Mouse (Mus musculus) neural tube, embryonic 12.5 days (tissue): Measurements from ENCODE around the gene Prpf4b. TPM values are rescaled to one million over a fixed set of nuclear protein-coding genes. Genes with fewer than 3 reads are reported as not detected.
"Not testable (repeated sequence)": the region's sequence is repeated elsewhere in the genome, so short reads cannot be mapped to it uniquely, and the experiment has no call there.

Source experiments
- ATAC-seq: fragments of 200-750 bp; cut with Nextera tagmentation; 2 replicates; pipeline ENCODE4 v1.8.0; 2017; ENCODE audit warnings: low read depth, mild to moderate bottlenecking, moderate TSS enrichment, moderate library complexity; ENCODE audit not compliant: low FRiP score
- H3K27ac ChIP-seq: fragments of 300-500 bp; sonication (generic); 2 replicates; pipeline ENCODE4 v1.5.1; 2016
- H3K27me3 ChIP-seq: fragments of 300-500 bp; sonication (generic); replicated peaks from 2 replicates; pipeline ENCODE4 v1.6.1; 2016; ENCODE audit warnings: mild to moderate bottlenecking
- H3K36me3 ChIP-seq: fragments of 300-500 bp; sonication (generic); 2 replicates; pipeline ENCODE4 v1.6.1; 2016; ENCODE audit warnings: mild to moderate bottlenecking
- H3K4me1 ChIP-seq: fragments of 300-500 bp; sonication (generic); 2 replicates; pipeline ENCODE4 v1.6.1; 2016
- H3K4me2 ChIP-seq: fragments of 300-500 bp; sonication (generic); replicated peaks from 2 replicates; pipeline ENCODE4 v1.6.1; 2016; ENCODE audit warnings: mild to moderate bottlenecking
- H3K4me3 ChIP-seq: fragments of 300-500 bp; sonication (generic); 2 replicates; pipeline ENCODE4 v1.5.1; 2016
- H3K9ac ChIP-seq: fragments of 300-500 bp; sonication (generic); 2 replicates; pipeline ENCODE4 v1.6.1; 2016; ENCODE audit warnings: mild to moderate bottlenecking
- H3K9me3 ChIP-seq: fragments of 300-500 bp; sonication (generic); 2 replicates; pipeline ENCODE4 v1.6.1; 2016; ENCODE audit warnings: mild to moderate bottlenecking
- WGBS: fragments of 180-500 bp; shearing (Covaris S2); methylation state at CpG from one replicate; pipeline ENCODE4 v1.1.7; 2016; 5-methylcytosine and 5-hydroxymethylcytosine counted together
- polyA plus RNA-seq: library from polyadenylated mRNA; unstranded; fragments of >200 nt; fragmentation: Nextera tagmentation; extraction: Ambion mirVana; gene quantifications from 2 replicates; pipeline ENCODE4 v1.2.1, GENCODE M21; 2016

Prpf4b gene
- 81.2 and 88.8 TPM in 2 replicates for polyA plus RNA-seq

GRCm38 (mm10) chr13:34875166-34875710, at the start of gene Prpf4b:
TSS of gene Prpf4b (plus strand) at chr13:34875302.
- peak; percentile 88 for ATAC-seq
- under 1% methylated on average over 40 of the region's 40 CpGs for WGBS
- H3K27me3 ChIP-seq: no peaks in the 10 kb centered on the region
- H3K36me3 ChIP-seq: no peaks in the 10 kb centered on the region
- H3K4me1 ChIP-seq: peaks cover 19% of the 10 kb centered on the region
- H3K4me3 ChIP-seq: peak within 1 kb of the TSS; percentile 93
- H3K9ac ChIP-seq: peak within 1 kb of the TSS; percentile 91
- H3K9me3 ChIP-seq: no peaks in the 10 kb centered on the region
- H3K4me2 ChIP-seq: peak within 1 kb of the TSS; percentile 82
- peak within 1 kb of the TSS; percentile 93 for H3K27ac ChIP-seq

- ATAC-seq: peak; percentile 65; the same call in 1 of the 2 replicates
- no peak overlapping the region for H3K4me3 ChIP-seq
- no peaks in the 10 kb centered on the region for H3K36me3 ChIP-seq
- peaks cover 5% of the 10 kb centered on the region; the same call in 1 of the 2 replicates for H3K4me1 ChIP-seq
- WGBS: 79% methylated on average over 3 of the region's 3 CpGs
- no peak overlapping the region for H3K4me2 ChIP-seq
- no peak overlapping the region for H3K9ac ChIP-seq
- no peak overlapping the region for H3K27ac ChIP-seq
- no peaks in the 10 kb centered on the region for H3K27me3 ChIP-seq
- no peaks in the 10 kb centered on the region for H3K9me3 ChIP-seq
Observed at GRCm38 (mm10) chr13:34826760-34827690, 48.1 kb upstream of the Prpf4b start.

GRCm38 (mm10) chr13:34827988-34828882, 46.9 kb upstream of the Prpf4b start:
- WGBS: 77% methylated on average over 10 of the region's 10 CpGs
- no peaks in the 10 kb centered on the region for H3K36me3 ChIP-seq
- no peak overlapping the region for H3K27ac ChIP-seq
- H3K9me3 ChIP-seq: no peaks in the 10 kb centered on the region
- H3K4me1 ChIP-seq: peaks cover 5% of the 10 kb centered on the region; the same call in 1 of the 2 replicates
- H3K9ac ChIP-seq: no peak overlapping the region
- H3K27me3 ChIP-seq: no peaks in the 10 kb centered on the region
- H3K4me2 ChIP-seq: no peak overlapping the region
- no peak overlapping the region for H3K4me3 ChIP-seq
- ATAC-seq: no peak

- WGBS: 80% methylated on average over 4 of the region's 4 CpGs
Observed at GRCm38 (mm10) chr13:34842851-34843250, 32.3 kb upstream of the Prpf4b start.

GRCm38 (mm10) chr13:34850759-34851158, 24.3 kb upstream of the Prpf4b start:
- Histone ChIP-seq H3K36me3 (no peaks in the 10 kb centered on the region; the same call in 1 of the 2 replicates), H3K4me1 (no peaks in the 10 kb centered on the region), H3K9me3 (peaks cover 24% of the 10 kb centered on the region), H3K27me3 (no peaks in the 10 kb centered on the region), H3K4me3 (no peak overlapping the region), H3K9ac (no peak overlapping the region), H3K27ac (no peak overlapping the region), H3K4me2 (no peak overlapping the region)
- 81% methylated on average over 3 of the region's 3 CpGs for WGBS
- no peak for ATAC-seq

More at GRCm38 (mm10) chr13:34842851-34843250, 32.3 kb upstream of the Prpf4b start:
- no peak overlapping the region for H3K9ac ChIP-seq
- H3K27me3 ChIP-seq: no peaks in the 10 kb centered on the region
- H3K36me3 ChIP-seq: no peaks in the 10 kb centered on the region
- H3K4me2 ChIP-seq: no peak overlapping the region
- no peaks in the 10 kb centered on the region for H3K9me3 ChIP-seq
- no peak overlapping the region for H3K27ac ChIP-seq
- H3K4me3 ChIP-seq: no peak overlapping the region
- no peaks in the 10 kb centered on the region for H3K4me1 ChIP-seq
- no peak for ATAC-seq

GRCm38 (mm10) chr13:34851191-34851784, 23.8 kb upstream of the Prpf4b start:
- no peaks in the 10 kb centered on the region for H3K4me1 ChIP-seq
- H3K27ac ChIP-seq: no peak overlapping the region
- H3K9ac ChIP-seq: no peak overlapping the region
- ATAC-seq: no peak
- no peaks in the 10 kb centered on the region for H3K27me3 ChIP-seq
- H3K36me3 ChIP-seq: no peaks in the 10 kb centered on the region; the same call in 1 of the 2 replicates
- H3K9me3 ChIP-seq: peaks cover 24% of the 10 kb centered on the region
- H3K4me2 ChIP-seq: no peak overlapping the region
- H3K4me3 ChIP-seq: no peak overlapping the region
- WGBS: 70% methylated on average over 5 of the region's 5 CpGs

- Histone ChIP-seq H3K27ac (no peak overlapping the region), H3K4me1 (no peaks in the 10 kb centered on the region), H3K4me3 (no peak overlapping the region), H3K4me2 (no peak overlapping the region), H3K27me3 (no peaks in the 10 kb centered on the region), H3K9me3 (peaks cover 24% of the 10 kb centered on the region), H3K9ac (no peak overlapping the region), H3K36me3 (no peaks in the 10 kb centered on the region; the same call in 1 of the 2 replicates)
- 42% methylated on average over 2 of the region's 2 CpGs for WGBS
- no peak for ATAC-seq
Observed at GRCm38 (mm10) chr13:34857526-34857925, 17.6 kb upstream of the Prpf4b start.

- no peak for ATAC-seq
- WGBS: 87% methylated on average over 5 of the region's 5 CpGs
Observed at GRCm38 (mm10) chr13:34859406-34859805, 15.7 kb upstream of the Prpf4b start.

GRCm38 (mm10) chr13:34861166-34861565, 13.9 kb upstream of the Prpf4b start:
- H3K36me3 ChIP-seq, H3K4me3 ChIP-seq, H3K4me2 ChIP-seq, H3K4me1 ChIP-seq, H3K9me3 ChIP-seq, H3K27ac ChIP-seq, H3K9ac ChIP-seq, ATAC-seq, H3K27me3 ChIP-seq: not testable (repeated sequence)
- 44% methylated on average over 5 of the region's 8 CpGs for WGBS

More at GRCm38 (mm10) chr13:34859406-34859805, 15.7 kb upstream of the Prpf4b start:
- Histone ChIP-seq H3K9me3 (peaks cover 13% of the 10 kb centered on the region), H3K4me1 (no peaks in the 10 kb centered on the region), H3K36me3 (no peaks in the 10 kb centered on the region; the same call in 1 of the 2 replicates), H3K4me2 (no peak overlapping the region), H3K4me3 (no peak overlapping the region), H3K9ac (no peak overlapping the region), H3K27ac (no peak overlapping the region), H3K27me3 (no peaks in the 10 kb centered on the region)

GRCm38 (mm10) chr13:34864420-34865169, 10.5 kb upstream of the Prpf4b start:
- Histone ChIP-seq H3K27me3 (no peaks in the 10 kb centered on the region), H3K36me3 (no peaks in the 10 kb centered on the region), H3K9ac (no peak overlapping the region), H3K27ac (no peak overlapping the region), H3K4me3 (no peak overlapping the region), H3K4me1 (no peaks in the 10 kb centered on the region), H3K4me2 (no peak overlapping the region), H3K9me3 (no peaks in the 10 kb centered on the region)
- WGBS: 41% methylated on average over 7 of the region's 7 CpGs
- ATAC-seq: peak; percentile 48; the same call in 1 of the 2 replicates
